Mouse (Mus musculus): ENCODE results near the gene Lrrc29.
A peak's percentile ranks its signal among the peaks of the same experiment; 100 is the strongest.

The Lrrc29 gene

DNA sequence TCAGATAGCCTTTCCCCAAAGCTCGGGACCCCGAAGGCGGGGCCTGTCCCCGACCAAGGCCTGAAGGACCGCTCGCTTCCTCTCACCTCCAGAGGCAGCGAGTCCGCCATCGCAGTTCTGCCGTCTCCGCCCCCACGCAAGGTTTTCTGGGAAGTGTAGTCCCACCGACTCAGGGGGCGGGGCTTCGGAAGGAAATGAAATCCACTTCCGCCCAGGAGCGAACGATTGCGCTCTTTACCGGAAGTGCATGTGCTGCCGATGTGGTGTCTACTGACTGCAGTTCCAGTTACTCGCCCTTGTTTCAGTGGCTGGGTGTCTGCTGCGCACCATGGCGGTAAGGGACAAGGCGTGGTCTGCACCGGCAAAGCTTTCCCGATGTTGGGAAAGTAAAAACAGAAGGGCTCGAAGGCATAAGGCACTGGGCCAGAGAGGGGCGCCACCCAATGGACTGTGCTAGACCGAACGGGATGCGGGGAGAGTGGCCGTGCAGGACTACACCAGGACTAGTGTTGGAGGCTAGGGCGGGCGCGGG is at the start of gene Lrrc29, which contains the start of gene Tmem208:
Gene Lrrc29 (minus strand): TSS at position 138 of the 532 bp plus-strand sequence.
Gene Tmem208 (plus strand): TSS at position 214 of the 532 bp plus-strand sequence.
- DNase-seq (ENCODE audit: low read depth), result peak; percentile 87

DNA sequence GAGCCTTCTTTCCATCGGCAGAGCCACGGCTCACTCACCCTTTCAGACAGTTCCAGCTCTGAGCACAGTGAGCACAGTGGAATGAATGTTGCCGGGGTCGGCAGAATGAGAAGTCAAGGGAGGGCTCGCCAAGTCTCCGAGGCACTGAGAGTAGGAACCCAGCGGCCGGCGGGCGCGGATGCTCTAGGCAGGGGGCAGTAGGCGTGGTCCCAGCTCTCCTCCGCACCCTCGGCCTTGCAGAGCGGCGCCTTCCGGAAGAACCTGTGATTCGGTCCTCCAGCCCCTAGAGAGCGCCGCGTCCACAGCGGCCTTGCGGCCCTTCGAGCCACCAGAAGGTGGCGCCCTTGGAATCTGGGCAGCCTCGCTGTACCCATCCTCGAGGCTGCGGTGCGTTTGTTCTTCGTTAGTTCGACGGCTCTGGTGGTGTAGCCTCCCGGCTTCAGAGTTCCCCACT is 48.5 kb upstream of the Lrrc29 start:
- DNase-seq (ENCODE audit: low read depth), result no peak

DNA sequence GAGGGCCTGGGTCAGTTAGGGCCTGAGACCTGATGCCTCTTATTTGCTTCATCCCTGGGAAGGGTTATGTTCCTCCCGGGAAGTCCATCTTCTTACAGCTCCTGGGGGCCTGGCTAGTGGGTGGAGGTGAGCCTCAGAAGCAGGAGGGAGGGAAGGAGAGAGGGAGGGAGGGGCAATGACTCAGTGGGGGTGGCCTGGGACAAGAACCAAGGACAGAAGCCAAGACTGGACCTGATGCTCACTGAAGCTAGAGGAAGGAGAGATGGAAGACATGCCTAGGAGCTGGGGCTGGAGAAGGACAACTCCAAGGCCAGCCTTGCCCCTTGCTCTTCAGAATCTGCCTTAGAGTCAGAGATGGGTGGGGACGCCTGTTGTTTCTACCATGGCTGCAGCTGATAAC is 47.0 kb upstream of the Lrrc29 start, which contains the start of gene Plekhg4:
Gene Plekhg4 (plus strand): TSS at position 243 of the 400 bp plus-strand sequence.
- no peak for DNase-seq (ENCODE audit: low read depth)

DNA sequence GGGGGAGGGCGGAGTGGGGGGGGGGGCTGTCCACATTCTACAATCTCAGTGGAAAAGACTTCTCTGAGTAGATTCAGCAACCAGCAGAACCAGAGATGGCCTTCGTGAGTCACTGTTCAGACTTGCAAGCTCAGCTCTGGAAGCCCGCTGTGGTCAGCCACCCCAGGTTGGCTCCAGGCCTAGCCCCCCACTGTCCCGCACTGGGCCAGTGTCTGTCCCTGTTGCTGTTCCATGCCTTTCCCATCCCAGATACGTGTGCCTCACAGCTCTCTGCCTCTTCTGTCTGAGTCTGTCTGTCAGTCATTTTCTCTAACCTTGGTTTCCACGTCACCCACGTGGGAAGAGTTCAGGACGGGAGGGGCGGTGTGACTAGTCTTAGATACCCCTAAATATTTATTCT is 46.4 kb upstream of the Lrrc29 start:
- DNase-seq (ENCODE audit: low read depth), result no peak

DNA sequence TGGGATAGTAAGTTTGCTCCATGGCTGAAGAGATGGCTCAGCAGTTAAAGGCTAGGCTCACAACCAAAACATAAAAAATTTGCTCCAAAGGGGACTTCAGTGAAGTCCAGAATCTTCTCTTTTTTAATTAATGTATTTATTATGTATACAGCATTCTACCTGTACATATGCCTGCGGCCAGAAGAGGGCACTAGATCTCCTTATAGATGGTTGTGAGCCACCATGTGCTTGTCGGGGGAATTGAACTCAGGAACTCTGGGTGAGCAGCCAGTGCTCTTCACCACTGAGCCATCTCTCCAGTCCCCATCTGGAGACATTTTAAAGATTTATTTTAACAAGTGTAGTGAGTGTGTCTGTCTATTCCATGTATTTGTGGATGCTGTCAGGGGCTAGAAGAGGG is 41.0 kb upstream of the Lrrc29 start:
- DNase-seq (ENCODE audit: low read depth), result no peak

DNA sequence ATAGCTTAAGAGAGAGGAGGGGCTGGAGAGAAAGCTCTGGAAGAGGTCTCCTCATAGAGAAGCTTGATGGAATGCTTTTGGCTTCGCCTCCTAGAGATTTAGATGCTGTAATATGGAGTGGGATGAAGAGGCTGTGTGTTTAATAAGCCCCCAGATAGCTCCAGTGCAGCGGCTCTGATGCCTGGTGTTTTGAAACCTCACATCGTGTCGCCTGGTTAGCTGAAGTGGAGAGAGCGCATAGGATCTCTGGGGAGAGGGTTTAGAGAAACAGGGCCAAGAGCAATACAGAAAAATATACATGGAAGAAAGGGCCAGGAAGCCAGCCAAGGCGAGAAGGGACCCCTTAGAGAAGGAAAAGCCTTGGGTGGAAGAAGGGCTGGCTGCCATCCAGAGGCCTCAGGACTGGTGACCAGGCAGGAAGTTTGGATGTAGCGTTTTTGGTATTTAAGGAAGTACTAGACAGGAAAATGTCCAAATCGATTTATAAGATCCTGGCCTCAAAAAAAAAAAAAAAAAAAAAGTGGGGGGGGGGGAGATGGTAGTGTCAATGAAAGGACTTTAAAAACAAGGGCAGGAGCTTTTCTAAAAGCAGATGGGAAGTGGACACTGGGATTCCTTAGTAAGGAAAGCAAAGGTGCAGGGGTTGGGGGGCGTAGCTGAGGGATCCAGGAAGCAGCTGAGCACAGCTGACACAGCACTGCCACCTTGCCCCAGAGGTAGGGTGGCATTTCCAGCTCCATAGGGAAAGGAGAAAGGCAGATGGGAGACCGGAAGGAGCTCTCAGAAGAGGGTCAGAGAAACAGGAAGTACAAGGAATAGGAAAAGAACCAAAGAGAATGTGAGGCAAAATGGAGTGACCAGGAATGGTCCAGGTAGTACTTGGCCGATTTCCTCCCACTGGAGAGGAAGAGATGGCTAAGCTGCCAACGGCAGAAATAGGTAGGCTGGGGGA is 35.9 kb upstream of the Lrrc29 start:
- no peak for DNase-seq (ENCODE audit: low read depth)

DNA sequence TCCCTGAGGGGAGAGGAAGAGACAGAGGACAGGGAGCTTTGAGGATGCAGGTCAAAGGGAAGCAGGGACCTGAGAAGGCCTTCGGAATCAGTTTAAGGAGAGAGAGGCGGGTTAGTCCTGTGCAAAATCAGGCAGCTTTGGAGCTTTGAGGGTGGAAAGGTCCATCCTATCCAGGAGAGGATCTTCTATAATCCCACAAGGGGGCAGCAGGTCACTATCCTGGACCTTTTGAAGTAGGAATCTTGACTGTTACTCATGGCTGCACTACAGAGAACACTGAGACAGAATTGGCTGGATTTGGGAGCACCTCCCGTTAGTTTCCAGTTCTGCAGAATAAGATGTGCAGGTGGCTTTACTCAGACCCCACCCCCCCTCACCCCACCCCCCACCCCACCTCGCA is 33.6 kb upstream of the Lrrc29 start:
- DNase-seq (ENCODE audit: low read depth), result no peak

DNA sequence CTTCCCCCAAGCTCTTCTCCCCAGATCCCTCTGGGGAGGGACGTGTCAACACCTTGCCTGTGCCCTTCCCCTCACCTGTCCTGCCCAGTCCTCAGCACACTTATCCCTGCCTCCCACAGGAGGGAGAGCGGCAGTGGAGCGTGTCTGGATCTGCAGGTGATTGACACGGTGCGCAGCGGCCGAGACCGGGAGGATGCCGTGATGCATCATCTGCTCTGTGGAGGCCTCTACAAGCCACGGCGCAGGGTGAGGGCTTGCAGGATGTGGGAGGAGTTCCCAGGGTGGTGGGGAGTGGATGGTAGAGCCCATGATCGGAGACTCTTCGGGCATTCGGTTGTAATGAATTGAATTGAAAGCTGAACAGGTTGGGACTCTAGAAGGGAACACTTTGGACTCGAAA is 33.1 kb upstream of the Lrrc29 start:
- DNase-seq (ENCODE audit: low read depth), result no peak

DNA sequence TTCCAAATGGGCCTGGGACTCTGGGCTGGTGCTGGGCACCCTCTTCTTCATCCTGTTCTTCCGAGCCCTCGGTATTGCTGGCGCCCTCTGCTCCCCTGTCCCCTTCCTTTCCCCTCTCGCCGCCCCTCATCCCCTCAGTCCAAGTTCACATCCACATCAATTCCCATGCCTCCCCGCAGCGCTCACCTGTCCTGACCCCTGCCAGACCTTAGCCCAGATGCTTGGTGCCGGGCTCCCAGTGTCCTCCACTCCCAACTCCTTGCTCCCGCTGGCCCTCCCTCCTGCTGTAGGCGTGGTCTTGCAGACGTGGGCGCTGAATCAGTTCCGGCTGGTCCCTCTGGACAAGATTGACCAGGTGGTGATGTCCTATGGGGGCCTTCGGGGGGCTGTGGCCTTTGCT is 30.6 kb upstream of the Lrrc29 start:
- DNase-seq (ENCODE audit: low read depth), result no peak

DNA sequence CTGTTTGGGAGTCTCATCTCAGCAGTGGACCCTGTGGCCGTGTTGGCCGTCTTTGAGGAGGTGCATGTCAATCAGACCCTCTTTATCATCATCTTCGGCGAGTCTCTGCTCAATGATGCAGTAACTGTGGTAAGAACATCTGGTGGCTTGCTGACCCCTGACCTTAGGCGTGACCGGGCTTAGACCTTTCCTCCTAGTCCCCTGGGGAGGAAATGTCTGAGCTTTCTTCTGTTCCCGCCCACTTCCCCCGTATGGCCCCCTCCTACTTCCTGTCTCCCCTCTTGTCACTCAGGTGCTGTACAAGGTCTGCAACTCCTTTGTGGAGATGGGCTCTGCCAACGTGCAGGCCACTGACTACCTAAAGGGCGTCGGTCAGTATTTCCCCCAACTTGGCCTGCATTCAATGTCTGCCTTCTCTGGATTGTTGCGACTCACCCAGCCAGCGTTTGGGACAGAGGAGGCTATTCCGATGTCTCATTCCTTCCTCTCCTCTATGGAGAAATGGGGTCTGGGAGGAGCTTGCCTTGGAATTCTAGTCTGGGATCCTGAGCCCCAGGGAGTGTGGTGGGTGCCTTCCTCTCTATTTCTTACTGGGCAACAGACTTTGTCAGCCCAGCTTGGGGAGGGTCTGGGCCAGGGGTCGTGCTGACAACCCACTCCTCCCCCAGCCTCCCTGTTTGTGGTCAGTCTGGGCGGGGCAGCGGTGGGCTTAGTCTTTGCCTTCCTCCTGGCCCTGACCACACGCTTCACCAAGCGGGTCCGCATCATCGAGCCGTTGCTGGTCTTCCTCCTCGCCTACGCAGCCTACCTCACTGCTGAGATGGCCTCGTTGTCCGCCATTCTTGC is 29.3 kb upstream of the Lrrc29 start:
- no peak for DNase-seq (ENCODE audit: low read depth)

DNA sequence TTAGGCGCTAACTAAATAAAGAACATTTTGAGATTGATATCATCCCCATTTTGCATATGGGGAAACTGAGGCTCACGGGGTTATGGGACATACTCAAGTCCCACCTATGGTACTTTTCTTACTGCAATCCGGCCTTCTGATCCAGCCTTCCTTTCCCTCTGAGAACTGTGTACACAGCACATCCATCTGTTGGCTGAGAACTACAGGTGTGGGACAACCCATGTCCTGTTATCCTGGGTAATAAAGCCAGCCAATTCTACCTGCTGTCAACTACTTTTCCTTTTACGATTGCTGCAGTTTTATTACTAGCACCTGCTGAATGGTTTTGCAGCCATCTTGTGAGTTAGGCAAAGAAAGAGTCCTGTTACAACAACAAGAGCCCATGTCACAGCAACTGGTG is 28.5 kb upstream of the Lrrc29 start:
- no peak for DNase-seq (ENCODE audit: low read depth)

DNA sequence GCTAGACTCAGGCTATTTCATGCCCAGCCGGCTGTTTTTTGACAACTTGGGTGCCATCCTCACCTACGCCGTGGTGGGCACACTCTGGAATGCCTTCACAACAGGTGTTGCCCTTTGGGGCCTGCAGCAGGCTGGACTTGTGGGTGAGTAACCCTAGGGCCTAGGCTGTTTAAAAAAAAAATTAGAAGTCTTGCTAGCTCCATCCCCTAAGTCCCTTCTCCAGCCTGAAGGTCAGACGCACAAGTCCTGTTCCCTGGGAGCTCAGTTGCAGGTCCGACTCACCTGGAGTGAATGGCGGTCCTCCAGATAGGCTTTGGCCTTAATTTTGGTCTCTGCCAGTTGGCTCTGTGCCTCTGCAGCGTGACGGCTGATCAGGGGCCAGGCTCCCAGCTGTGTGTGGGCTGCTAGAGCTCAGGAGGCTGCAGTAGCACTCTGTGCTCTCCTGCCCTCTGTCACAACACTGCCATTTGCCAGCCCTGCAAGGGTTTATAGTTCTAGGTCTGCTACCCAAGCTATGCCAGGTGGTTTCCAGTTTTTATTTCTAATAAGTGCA is 27.6 kb upstream of the Lrrc29 start:
- no peak for DNase-seq (ENCODE audit: low read depth)

DNA sequence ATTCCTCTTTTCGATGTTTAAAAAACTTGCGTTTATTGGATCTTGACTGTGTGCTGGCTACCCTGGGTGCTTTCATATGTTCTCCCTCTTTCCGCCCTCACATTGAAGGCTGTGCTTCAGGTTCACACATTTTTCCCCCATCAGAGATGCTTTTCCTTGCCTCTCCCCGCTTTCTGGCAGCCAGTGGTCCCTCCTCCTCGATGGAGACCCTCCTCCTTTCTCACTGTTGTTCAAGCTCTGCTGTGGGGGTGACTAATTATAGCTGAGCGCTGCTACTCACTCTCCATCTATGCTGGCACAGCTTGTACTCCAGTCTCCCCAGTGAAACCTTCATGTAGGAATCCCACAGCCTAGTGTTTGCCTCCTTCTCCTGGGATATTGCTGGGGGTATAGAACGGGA is 24.1 kb upstream of the Lrrc29 start:
- no peak for DNase-seq (ENCODE audit: low read depth)

DNA sequence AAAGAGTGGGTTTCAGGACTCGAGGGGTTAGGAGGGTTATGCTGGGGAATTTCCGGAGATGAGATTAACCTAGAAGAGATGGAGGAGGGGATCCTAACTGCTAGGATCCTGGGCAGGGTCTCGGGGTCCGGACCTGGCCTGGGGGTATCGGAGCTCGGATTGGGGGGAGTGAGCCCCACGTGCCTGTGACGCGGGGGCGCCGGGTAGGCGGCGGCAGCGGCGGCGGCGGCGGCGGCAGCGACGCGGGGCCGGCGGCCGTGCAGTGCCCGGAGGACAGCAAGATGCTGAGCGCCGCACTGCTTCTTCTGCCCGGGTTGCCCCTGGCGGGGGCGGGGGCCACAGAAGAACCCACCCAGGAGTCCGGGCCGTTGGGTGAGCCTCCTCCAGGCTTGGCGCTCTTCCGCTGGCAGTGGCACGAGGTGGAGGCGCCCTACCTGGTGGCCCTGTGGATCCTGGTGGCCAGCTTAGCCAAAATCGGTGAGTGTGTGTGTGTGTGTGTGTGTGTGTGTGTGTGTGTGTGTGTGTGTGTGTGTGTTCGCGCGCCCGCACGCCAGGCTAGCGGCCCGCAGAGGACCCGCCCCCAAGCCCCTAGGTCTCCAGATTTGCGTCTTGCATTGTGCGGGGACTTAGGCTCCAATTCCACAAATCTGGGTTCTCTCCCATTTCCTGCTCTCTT is 23.2 kb upstream of the Lrrc29 start:
- DNase-seq (ENCODE audit: low read depth), result no peak

DNA sequence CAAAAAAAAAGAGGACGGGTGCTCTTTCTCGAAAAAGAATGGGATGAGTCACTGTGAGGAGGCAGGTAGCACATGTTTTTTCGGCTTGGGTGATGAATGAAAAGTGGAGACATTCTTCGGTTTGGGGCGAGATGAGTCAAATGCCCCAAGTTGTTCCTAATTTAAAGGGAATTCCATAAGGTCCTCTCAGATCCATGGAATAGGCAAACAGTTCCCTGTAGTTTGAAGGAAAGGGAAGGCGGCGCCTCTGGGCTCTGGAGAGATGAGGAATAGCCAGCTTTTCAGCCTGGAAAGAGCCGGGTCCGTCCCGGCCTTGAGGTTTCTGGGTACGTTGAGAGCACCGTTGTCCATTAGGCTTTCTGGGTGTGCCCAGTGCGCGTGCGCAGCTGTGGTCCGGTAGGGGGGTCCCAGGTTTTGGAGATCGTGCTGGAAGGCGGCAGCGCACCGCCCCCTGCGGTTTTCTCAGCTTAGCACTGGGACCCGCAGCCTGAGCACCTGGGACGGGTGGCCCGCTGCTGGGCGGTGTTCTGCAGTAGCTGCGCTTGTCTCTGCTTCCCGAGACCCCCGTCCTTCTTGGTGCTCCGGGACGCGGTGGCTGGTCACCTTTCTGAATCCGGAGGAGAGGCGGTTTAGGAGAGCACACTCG is 22.5 kb upstream of the Lrrc29 start, which contains the start of gene Slc9a5:
Gene Slc9a5 (plus strand): TSS at position 394 of the 646 bp plus-strand sequence.
- no peak for DNase-seq (ENCODE audit: low read depth)

DNA sequence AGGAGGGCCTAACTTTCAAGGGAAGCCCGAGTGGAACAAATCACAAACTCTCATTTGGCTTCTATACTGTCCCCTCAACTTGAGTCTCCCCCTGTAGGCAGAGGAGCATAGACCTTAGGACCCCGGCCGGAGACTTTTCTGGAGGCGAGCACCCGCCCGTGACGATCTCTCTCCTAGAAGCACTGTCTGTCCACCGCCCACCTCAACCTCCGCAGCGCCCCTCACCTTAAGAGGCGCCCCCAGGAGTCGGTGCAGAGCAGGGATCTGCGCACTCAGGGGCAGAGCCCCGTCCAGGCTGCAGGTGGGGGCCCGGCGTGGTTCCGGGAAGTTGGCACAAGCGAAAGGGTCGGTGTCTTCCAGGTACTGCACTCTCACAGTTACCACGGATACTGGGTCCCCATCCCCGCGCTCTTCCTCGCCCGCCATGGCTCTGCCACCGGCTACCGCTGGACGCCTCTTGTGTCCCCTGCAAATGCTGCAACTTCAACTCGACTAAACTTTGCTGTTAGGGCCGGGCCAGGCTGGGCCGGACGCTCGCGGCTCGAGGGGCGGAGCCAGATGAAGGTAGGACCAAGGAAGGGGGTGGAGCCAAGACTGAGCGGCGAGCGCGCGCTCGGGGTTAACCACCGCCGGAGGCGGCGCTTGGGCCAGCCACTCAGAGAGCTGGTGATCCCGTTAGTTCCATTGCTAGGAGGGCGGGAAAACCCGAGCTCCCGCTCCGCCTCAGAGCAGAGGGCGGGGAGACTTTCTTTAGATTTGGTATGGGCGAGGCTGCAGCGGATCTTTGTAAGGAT is 21.5 kb upstream of the Lrrc29 start, which contains the start of gene Fhod1:
Gene Fhod1 (minus strand): TSS at position 526 of the 794 bp plus-strand sequence.
- peak; percentile 89 for DNase-seq (ENCODE audit: low read depth)

DNA sequence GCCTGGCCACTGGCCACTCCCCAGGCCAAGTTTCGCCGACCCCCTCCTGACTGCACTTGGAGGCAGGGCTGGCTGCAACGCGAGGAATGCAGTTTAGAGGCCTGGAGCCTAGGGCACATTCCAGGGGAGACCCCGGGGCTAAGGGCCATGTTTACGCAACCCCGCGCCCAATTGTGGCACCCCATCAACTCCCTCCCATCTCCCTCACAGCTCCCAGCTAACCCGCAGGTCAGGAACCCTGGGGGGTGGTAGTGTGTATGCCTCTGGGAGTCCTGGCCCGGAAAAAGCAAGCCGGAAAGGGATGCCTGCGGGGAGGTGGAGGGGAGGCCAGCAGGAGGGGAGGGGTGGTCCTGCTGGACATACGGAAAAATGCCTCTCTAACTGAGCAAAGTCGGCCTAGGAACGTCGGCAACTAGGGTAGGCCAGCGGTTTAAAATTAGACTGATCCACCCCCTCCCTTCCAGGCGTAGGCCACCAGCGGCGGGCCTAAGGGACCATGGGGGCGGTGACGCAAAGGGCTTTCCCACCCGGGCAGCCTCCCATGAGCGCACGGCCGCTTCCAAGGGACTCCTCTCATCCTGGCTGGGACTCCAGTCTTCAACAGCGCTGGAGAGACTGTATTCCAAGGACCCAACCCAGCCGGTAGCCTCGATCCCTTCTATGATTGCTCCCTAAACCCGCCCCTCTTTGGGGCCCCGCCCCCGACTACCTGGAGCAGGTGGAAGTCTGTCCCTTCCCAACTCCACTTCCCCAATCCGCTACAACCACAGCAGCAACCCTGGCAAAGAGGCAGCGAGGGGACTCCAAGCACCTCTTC is 20.7 kb upstream of the Lrrc29 start:
- DNase-seq (ENCODE audit: low read depth), result no peak

DNA sequence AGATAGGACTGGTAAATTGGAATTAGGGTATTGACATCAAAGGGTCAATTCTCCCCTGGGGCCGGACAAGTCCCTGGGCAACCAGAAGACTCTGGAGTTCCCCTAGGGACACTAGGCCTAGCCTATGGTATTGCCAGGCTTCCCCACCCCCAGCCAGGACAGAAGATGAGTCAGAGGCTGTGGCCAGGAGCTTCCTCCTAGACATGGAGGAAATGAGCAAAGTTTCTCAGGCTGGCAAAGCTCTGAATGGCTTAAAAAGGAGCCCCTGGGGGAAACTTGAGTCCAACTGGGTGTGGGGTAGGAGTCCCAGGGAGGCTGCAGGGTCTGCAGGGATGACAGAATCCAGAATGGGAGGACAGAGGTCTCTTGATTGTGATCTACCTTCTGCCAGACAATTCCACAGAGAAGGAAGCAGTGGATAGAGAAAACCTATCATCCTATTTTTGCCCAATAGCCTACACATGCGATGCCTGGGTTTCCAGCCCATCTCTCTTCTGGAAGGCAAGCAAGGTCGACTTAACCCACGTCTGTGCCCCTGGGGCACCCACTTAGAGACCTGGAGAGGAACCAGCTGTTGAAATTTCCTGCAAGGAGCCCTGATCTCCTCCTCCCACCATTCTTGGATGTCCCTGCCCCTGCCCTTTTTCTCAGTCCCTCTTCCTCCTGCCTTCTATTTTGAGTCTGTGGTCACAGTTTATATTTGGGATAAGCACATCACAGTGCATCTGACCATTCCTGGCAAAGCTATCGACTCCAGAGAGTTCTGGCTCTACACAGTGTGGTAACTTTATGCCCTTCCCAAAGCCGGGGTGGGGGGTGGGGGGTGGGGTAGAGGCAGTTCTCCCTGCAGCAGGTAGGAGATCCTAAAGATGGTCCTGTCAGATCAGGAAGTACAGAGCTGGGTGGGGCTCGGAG is 19.2 kb upstream of the Lrrc29 start:
- DNase-seq (ENCODE audit: low read depth), result no peak
